Mouse (Mus musculus) limb, embryonic 12.5 days (tissue): ENCODE measurements at regions not wholly inside any gene's neighbourhood (a gene's known extent, or its start where the extent isn't known, plus 50 kb on each side); places are given as distances from the start of the nearest gene placed in this dataset.

Source experiments
- ATAC-seq: fragments of 200-750 bp; cut with Nextera tagmentation; 2 replicates; pipeline ENCODE4 v1.8.0; 2017; ENCODE audit warnings: low read depth, moderate TSS enrichment; ENCODE audit not compliant: insufficient number of reproducible peaks, insufficient read depth, low FRiP score, low TSS enrichment
- H3K27ac ChIP-seq: fragments of 300-500 bp; sonication (generic); 2 replicates; pipeline ENCODE4 v1.5.1; 2016; ENCODE audit warnings: mild to moderate bottlenecking, moderate library complexity
- H3K27me3 ChIP-seq: fragments of 300-500 bp; sonication (generic); 2 replicates; pipeline ENCODE4 v1.6.1; 2016; ENCODE audit warnings: mild to moderate bottlenecking, moderate library complexity
- H3K36me3 ChIP-seq: fragments of 300-500 bp; sonication (generic); 2 replicates; pipeline ENCODE4 v1.6.1; 2016; ENCODE audit warnings: mild to moderate bottlenecking, moderate library complexity
- H3K4me1 ChIP-seq: fragments of 300-500 bp; sonication (generic); replicated peaks from 2 replicates; pipeline ENCODE4 v1.6.1; 2016
- H3K4me2 ChIP-seq: fragments of 300-500 bp; sonication (generic); 2 replicates; pipeline ENCODE4 v1.6.1; 2016; ENCODE audit warnings: mild to moderate bottlenecking, moderate library complexity
- H3K4me3 ChIP-seq: fragments of 300-500 bp; sonication (generic); replicated peaks from 2 replicates; pipeline ENCODE4 v1.5.1; 2016; ENCODE audit warnings: mild to moderate bottlenecking
- H3K9ac ChIP-seq: fragments of 300-500 bp; sonication (generic); replicated peaks from 2 replicates; pipeline ENCODE4 v1.6.1; 2016; ENCODE audit warnings: mild to moderate bottlenecking, moderate library complexity
- H3K9me3 ChIP-seq: fragments of 300-500 bp; sonication (generic); 2 replicates; pipeline ENCODE4 v1.6.1; 2016; ENCODE audit warnings: mild to moderate bottlenecking, moderate library complexity
- WGBS: fragments of 180-500 bp; shearing (Covaris S2); methylation state at CpG from one replicate; pipeline ENCODE4 v1.1.7; 2016; 5-methylcytosine and 5-hydroxymethylcytosine counted together

- ATAC-seq: no peak
- H3K36me3 ChIP-seq: no peaks in the 10 kb centered on the region
- no peaks in the 10 kb centered on the region for H3K9me3 ChIP-seq
- H3K4me3 ChIP-seq: no peak overlapping the region
- H3K4me1 ChIP-seq: peaks cover 65% of the 10 kb centered on the region
- WGBS: 69% methylated on average over 12 of the region's 12 CpGs
- no peak overlapping the region for H3K4me2 ChIP-seq
- H3K27me3 ChIP-seq: 0 out of 2 replicates have a peak, but pooled peaks cover 4% of the 10 kb centered on the region
- H3K9ac ChIP-seq: no peak overlapping the region
- H3K27ac ChIP-seq: no peak overlapping the region
Observed at GRCm38 (mm10) chr16:29772609-29772988, 193.5 kb downstream of the Opa1 start.

- H3K36me3 ChIP-seq: no peaks in the 10 kb centered on the region
- H3K27ac ChIP-seq: no peak overlapping the region
- H3K27me3 ChIP-seq: 0 out of 2 replicates have a peak, but pooled peaks cover 4% of the 10 kb centered on the region
Observed at GRCm38 (mm10) chr16:29773056-29773455, 193.9 kb downstream of the Opa1 start.

GRCm38 (mm10) chr16:29774949-29775348 lies 195.8 kb downstream of the Opa1 start:
- Histone ChIP-seq H3K36me3 (no peaks in the 10 kb centered on the region), H3K9me3 (no peaks in the 10 kb centered on the region), H3K9ac (no peak overlapping the region), H3K27ac (0 out of 2 replicates have a peak overlapping the region, but pooled peaks have one; percentile 41), H3K4me1 (peaks cover 61% of the 10 kb centered on the region), H3K27me3 (0 out of 2 replicates have a peak, but pooled peaks cover 4% of the 10 kb centered on the region), H3K4me2 (no peak overlapping the region), H3K4me3 (no peak overlapping the region)
- 36% methylated on average over 2 of the region's 2 CpGs for WGBS
- no peak for ATAC-seq

More at GRCm38 (mm10) chr16:29773056-29773455, 193.9 kb downstream of the Opa1 start:
- WGBS: 87% methylated on average over 6 of the region's 6 CpGs
- Histone ChIP-seq H3K4me1 (peaks cover 65% of the 10 kb centered on the region), H3K4me2 (no peak overlapping the region), H3K4me3 (no peak overlapping the region), H3K9ac (no peak overlapping the region), H3K9me3 (no peaks in the 10 kb centered on the region)
- no peak for ATAC-seq

GRCm38 (mm10) chr16:29775879-29776278 lies 196.7 kb downstream of the Opa1 start:
- Histone ChIP-seq H3K4me3 (no peak overlapping the region), H3K9ac (no peak overlapping the region), H3K4me2 (no peak overlapping the region), H3K9me3 (no peaks in the 10 kb centered on the region), H3K27me3 (0 out of 2 replicates have a peak, but pooled peaks cover 4% of the 10 kb centered on the region), H3K27ac (peak overlapping the region; percentile 14; the same call in 1 of the 2 replicates), H3K4me1 (peaks cover 52% of the 10 kb centered on the region), H3K36me3 (no peaks in the 10 kb centered on the region)
- WGBS: 57% methylated on average over 5 of the region's 5 CpGs
- no peak for ATAC-seq

- Histone ChIP-seq H3K36me3 (no peaks in the 10 kb centered on the region), H3K9me3 (peaks cover 12% of the 10 kb centered on the region), H3K27ac (no peak overlapping the region), H3K27me3 (no peaks in the 10 kb centered on the region), H3K4me2 (no peak overlapping the region), H3K4me3 (no peak overlapping the region), H3K4me1 (no peaks in the 10 kb centered on the region), H3K9ac (no peak overlapping the region)
- ATAC-seq: no peak
- WGBS: 74% methylated on average over 4 of the region's 4 CpGs
Observed at GRCm38 (mm10) chr16:29782441-29782840, 203.3 kb downstream of the Opa1 start.

GRCm38 (mm10) chr16:29785114-29785513 lies 206.0 kb downstream of the Opa1 start:
- H3K36me3 ChIP-seq: no peaks in the 10 kb centered on the region
- H3K27ac ChIP-seq: no peak overlapping the region
- no peaks in the 10 kb centered on the region for H3K27me3 ChIP-seq
- no peak overlapping the region for H3K4me2 ChIP-seq
- H3K4me3 ChIP-seq: no peak overlapping the region
- peaks cover 12% of the 10 kb centered on the region for H3K9me3 ChIP-seq
- 96% methylated on average over 3 of the region's 3 CpGs for WGBS
- no peak for ATAC-seq
- no peak overlapping the region for H3K9ac ChIP-seq
- H3K4me1 ChIP-seq: peaks cover 6% of the 10 kb centered on the region

GRCm38 (mm10) chr16:29786540-29786939 lies 207.4 kb downstream of the Opa1 start:
- ATAC-seq: no peak
- H3K4me3 ChIP-seq: no peak overlapping the region
- H3K4me1 ChIP-seq: peaks cover 6% of the 10 kb centered on the region
- H3K36me3 ChIP-seq: no peaks in the 10 kb centered on the region
- no peak overlapping the region for H3K27ac ChIP-seq
- H3K4me2 ChIP-seq: no peak overlapping the region
- H3K9ac ChIP-seq: no peak overlapping the region
- H3K27me3 ChIP-seq: no peaks in the 10 kb centered on the region
- peaks cover 12% of the 10 kb centered on the region for H3K9me3 ChIP-seq
- WGBS: 89% methylated on average over 8 of the region's 8 CpGs

- 72% methylated on average over 5 of the region's 5 CpGs for WGBS
- Histone ChIP-seq H3K36me3 (no peaks in the 10 kb centered on the region), H3K9me3 (peaks cover 12% of the 10 kb centered on the region), H3K27ac (no peak overlapping the region), H3K4me2 (no peak overlapping the region), H3K9ac (no peak overlapping the region), H3K27me3 (no peaks in the 10 kb centered on the region), H3K4me3 (no peak overlapping the region), H3K4me1 (peaks cover 6% of the 10 kb centered on the region)
- no peak for ATAC-seq
Observed at GRCm38 (mm10) chr16:29787633-29788511, 208.7 kb downstream of the Opa1 start.

- H3K27ac ChIP-seq: no peak overlapping the region
- no peak overlapping the region for H3K4me2 ChIP-seq
- no peaks in the 10 kb centered on the region for H3K27me3 ChIP-seq
- peaks cover 11% of the 10 kb centered on the region for H3K9me3 ChIP-seq
- peaks cover 6% of the 10 kb centered on the region for H3K4me1 ChIP-seq
- no peaks in the 10 kb centered on the region for H3K36me3 ChIP-seq
- no peak for ATAC-seq
- no peak overlapping the region for H3K9ac ChIP-seq
- WGBS: 91% methylated on average over 3 of the region's 3 CpGs
- H3K4me3 ChIP-seq: no peak overlapping the region
Observed at GRCm38 (mm10) chr16:29790064-29790463, 210.9 kb downstream of the Opa1 start.

- H3K4me3 ChIP-seq: no peak overlapping the region
- no peak overlapping the region for H3K9ac ChIP-seq
- no peak for ATAC-seq
- 68% methylated on average over 3 of the region's 3 CpGs for WGBS
- no peak overlapping the region for H3K27ac ChIP-seq
- H3K36me3 ChIP-seq: no peaks in the 10 kb centered on the region
- peaks cover 20% of the 10 kb centered on the region for H3K4me1 ChIP-seq
- H3K27me3 ChIP-seq: no peaks in the 10 kb centered on the region
- no peaks in the 10 kb centered on the region for H3K9me3 ChIP-seq
- H3K4me2 ChIP-seq: no peak overlapping the region
Observed at GRCm38 (mm10) chr16:29799250-29799649, 220.1 kb downstream of the Opa1 start.

GRCm38 (mm10) chr16:29799893-29800292 lies 220.8 kb downstream of the Opa1 start:
- Histone ChIP-seq H3K27ac (no peak overlapping the region), H3K9ac (no peak overlapping the region), H3K4me2 (no peak overlapping the region), H3K27me3 (no peaks in the 10 kb centered on the region), H3K9me3 (no peaks in the 10 kb centered on the region), H3K4me1 (peaks cover 20% of the 10 kb centered on the region), H3K36me3 (no peaks in the 10 kb centered on the region), H3K4me3 (no peak overlapping the region)
- WGBS: 63% methylated on average over 3 of the region's 3 CpGs
- no peak for ATAC-seq
